Comparison of ENCODE assay signal across 9 mouse cellular contexts in the genomic region with DNA sequence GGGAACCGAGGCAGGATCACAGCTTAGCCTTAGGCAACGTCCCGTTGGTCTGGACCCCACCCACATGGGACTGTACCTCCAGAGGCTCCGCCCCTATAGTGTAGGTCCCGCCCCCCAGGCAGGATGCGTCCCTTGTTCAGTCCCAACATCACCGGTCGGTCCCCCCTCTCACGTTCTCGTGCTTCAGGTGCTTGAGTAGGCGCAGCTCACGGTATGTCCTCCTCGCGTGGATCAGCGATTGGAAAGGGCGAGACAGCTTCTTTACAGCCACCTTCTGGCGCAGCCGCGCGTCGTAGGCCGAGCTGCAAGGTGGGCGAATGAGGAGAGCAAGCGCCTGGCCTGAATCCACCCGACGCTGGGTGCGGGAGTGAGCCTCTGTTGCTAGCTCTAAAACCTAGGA. TPM values are rescaled to one million over a fixed set of nuclear protein-coding genes. Genes with fewer than 3 reads are reported as not detected.
DNase-seq lines count a peak whose midpoint lies in the region; ATAC-seq and TF ChIP-seq lines count a peak whose summit lies in the region.
"Had no signal": no experiment of that assay in that cellular context is flagged by ENCODE, and none has a peak within 500 bp of the region (broad histone marks: within the 10 kb centered on the region; RNA-seq: fewer than 3 reads in every experiment).

No protein-coding gene starts in this region.

- H3K27ac ChIP-seq in ES-E14 (ENCODE audit: insufficient read depth, low read depth, low read length, poor library complexity, severe bottlenecking) = no peak overlapping the region
- H3K27ac ChIP-seq in embryonic facial prominence, embryonic 12.5 days = no peak overlapping the region
- H3K27ac ChIP-seq in hindbrain, embryonic 13.5 days = peak overlapping the region; percentile 88

- 0 out of 2 replicates have a peak overlapping the region, but pooled peaks have one; percentile 1 for H3K9ac ChIP-seq in ES-E14 (ENCODE audit: insufficient read depth, low read depth, low read length, poor library complexity, severe bottlenecking)
- peak overlapping the region; percentile 41 for H3K9ac ChIP-seq in embryonic facial prominence, embryonic 12.5 days
- H3K9ac ChIP-seq in hindbrain, embryonic 13.5 days = peak overlapping the region; percentile 93

- no peaks in the 10 kb centered on the region for H3K9me3 ChIP-seq in ES-E14 (ENCODE audit: control insufficient read depth, insufficient read depth, low read depth, low read length)
- no peaks in the 10 kb centered on the region for H3K9me3 ChIP-seq in embryonic facial prominence, embryonic 12.5 days
- no peaks in the 10 kb centered on the region for H3K9me3 ChIP-seq in hindbrain, embryonic 13.5 days

- H3K4me2 ChIP-seq in embryonic facial prominence, embryonic 12.5 days (replicated peaks) = peak overlapping the region; percentile 95
- peak overlapping the region; percentile 75 for H3K4me2 ChIP-seq in hindbrain, embryonic 13.5 days

- 2% methylated on average over 27 of the region's 27 CpGs for WGBS in embryonic facial prominence, embryonic 12.5 days
- WGBS in hindbrain, embryonic 13.5 days = 4% methylated on average over 27 of the region's 27 CpGs

- ATAC-seq in embryonic facial prominence, embryonic 12.5 days (ENCODE audit: insufficient number of reproducible peaks, insufficient read depth, low FRiP score, low TSS enrichment) = no peak
- peak; percentile 29 for ATAC-seq in hindbrain, embryonic 13.5 days (ENCODE audit: low FRiP score)
- ATAC-seq in megakaryocyte-erythroid progenitor cell, adult 5-6 weeks (replicated peaks; ENCODE audit: low FRiP score, low TSS enrichment, poor library complexity, severe bottlenecking) = 0 out of 2 replicates have a peak, but pooled peaks have one; percentile 25

- in situ Hi-C loops in ES-E14 (cut with MboI; ENCODE audit: low sequenced_read_pairs in 2 of 2, unreplicated experiment in 2 of 2) = no loop called here

- peaks cover 0 to 26% of the 10 kb centered on the region in 2 experiments; a peak in 3 of 4 replicates for H3K4me1 ChIP-seq in ES-E14 (ENCODE audit: control insufficient read depth in 2 of 2, insufficient read depth in 2 of 2, low read length in 2 of 2, poor library complexity in 1 of 2)
- H3K4me1 ChIP-seq in embryonic facial prominence, embryonic 12.5 days = peaks cover 25% of the 10 kb centered on the region
- H3K4me1 ChIP-seq in hindbrain, embryonic 13.5 days (replicated peaks) = peaks cover 47% of the 10 kb centered on the region

- intact Hi-C loops in left cerebral cortex, postnatal 14 days (cut with DNase I) = no loop called here

- H3K4me3 ChIP-seq in ES-E14 (ENCODE audit: insufficient read depth in 1 of 2, low read depth in 1 of 2, low read length in 2 of 2, poor library complexity in 1 of 2, severe bottlenecking in 1 of 2) = peak overlapping the region; percentile 45 to 65
- peak overlapping the region; percentile 26 for H3K4me3 ChIP-seq in embryonic facial prominence, embryonic 12.5 days
- H3K4me3 ChIP-seq in hindbrain, embryonic 13.5 days = peak overlapping the region; percentile 75
- H3K4me3 ChIP-seq: myocyte had no signal

- DNase-seq in A20 (ENCODE audit: low read depth, low spot score) (peak; percentile 72), ES-E14 (ENCODE audit: low read depth, low spot score) (peak; percentile 73), MN1 (ENCODE audit: low spot score) (no peak)
- DNase-seq in left cerebral cortex, postnatal 14 days (ENCODE audit: low spot score in 2 of 2) = peak; percentile 67 to 73
- peak; percentile 75 to 78 for DNase-seq in spleen, postnatal 36 days (ENCODE audit: low spot score in 2 of 2)

- H3K36me3 ChIP-seq in ES-E14 (ENCODE audit: control insufficient read depth, insufficient read depth, low read length, poor library complexity, severe bottlenecking) = peaks cover 4% of the 10 kb centered on the region; the same call in 1 of the 2 replicates
- no peaks in the 10 kb centered on the region for H3K36me3 ChIP-seq in embryonic facial prominence, embryonic 12.5 days
- peaks cover 35% of the 10 kb centered on the region for H3K36me3 ChIP-seq in hindbrain, embryonic 13.5 days

- H3K27me3 ChIP-seq in embryonic facial prominence, embryonic 12.5 days = peaks cover 73% of the 10 kb centered on the region
- H3K27me3 ChIP-seq in hindbrain, embryonic 13.5 days = peaks cover 5% of the 10 kb centered on the region

TF ChIP-seq in ES-E14, 5 proteins besides CTCF, POLR2A, EP300 and RAD21:
- no peak for TF ChIP-seq CHD2 (IDR thresholded peaks at IDR 0.05; ENCODE audit: low read depth, low read length)
- TF ChIP-seq ZNF384 (IDR thresholded peaks at IDR 0.05; ENCODE audit: low read depth, low read length) = no peak
- no peak for TF ChIP-seq MAFK (IDR thresholded peaks at IDR 0.05; ENCODE audit: insufficient read depth, low read depth, low read length)
- no peak for TF ChIP-seq ZC3H11A (IDR thresholded peaks at IDR 0.05; ENCODE audit: borderline replicate concordance, low read depth, low read length)
- TF ChIP-seq HCFC1 (IDR thresholded peaks at IDR 0.05; ENCODE audit: borderline replicate concordance, insufficient read depth, low read length) = no peak

RNA-seq across cellular contexts. Expression of a gene that starts 2.9 kb away (rescaled TPM):
- 6.6 and 12.7 TPM in 2 replicates for total RNA-seq in ES-E14 (2012; rRNA removed)
- 14.0 and 16.4 TPM in 2 replicates for polyA plus RNA-seq in embryonic facial prominence, embryonic 12.5 days (2016; fragmentation: Nextera tagmentation; extraction: Ambion mirVana)
- polyA plus RNA-seq in hindbrain, embryonic 13.5 days (2015; fragmentation: Nextera tagmentation; extraction: Ambion mirVana) = 36.1 and 36.5 TPM in 2 replicates
- 10 to 100 TPM; 35.2 to 39.7 TPM for total RNA-seq in left cerebral cortex, postnatal 14 days (2021)
- 0.11 TPM in 1 of 2 replicates, not detected in the other for total RNA-seq in megakaryocyte-erythroid progenitor cell, adult 5-6 weeks (2014; fragmentation: Nextera tagmentation)
- 0.27 and 3.5 TPM in 2 replicates for total RNA-seq in megakaryocyte-erythroid progenitor cell, adult 5-6 weeks (2017)

RNA-seq across cellular contexts. Expression of a gene that starts 6.0 kb away (rescaled TPM):
- total RNA-seq in ES-E14 (2012; rRNA removed) = 8.1 and 10.6 TPM in 2 replicates
- 7.5 and 7.6 TPM in 2 replicates for polyA plus RNA-seq in embryonic facial prominence, embryonic 12.5 days (2016; fragmentation: Nextera tagmentation; extraction: Ambion mirVana)
- 5.9 and 7.1 TPM in 2 replicates for polyA plus RNA-seq in hindbrain, embryonic 13.5 days (2015; fragmentation: Nextera tagmentation; extraction: Ambion mirVana)
- 1 to 10 TPM; 6.7 to 8.2 TPM for total RNA-seq in left cerebral cortex, postnatal 14 days (2021)
- not detected in 2 replicates for total RNA-seq in megakaryocyte-erythroid progenitor cell, adult 5-6 weeks (2014; fragmentation: Nextera tagmentation)
- total RNA-seq in megakaryocyte-erythroid progenitor cell, adult 5-6 weeks (2017) = 2.1 TPM in 1 of 2 replicates, not detected in the other

RNA-seq across cellular contexts. Expression of a gene that starts 18.0 kb away (rescaled TPM):
- 7.4 and 11.4 TPM in 2 replicates for total RNA-seq in ES-E14 (2012; rRNA removed)
- polyA plus RNA-seq in embryonic facial prominence, embryonic 12.5 days (2016; fragmentation: Nextera tagmentation; extraction: Ambion mirVana) = 20.1 and 21.6 TPM in 2 replicates
- 24.3 and 24.5 TPM in 2 replicates for polyA plus RNA-seq in hindbrain, embryonic 13.5 days (2015; fragmentation: Nextera tagmentation; extraction: Ambion mirVana)
- total RNA-seq in left cerebral cortex, postnatal 14 days (2021) = 10 to 100 TPM; 12.3 to 13.3 TPM
- total RNA-seq in megakaryocyte-erythroid progenitor cell, adult 5-6 weeks (2014; fragmentation: Nextera tagmentation) = 25.6 and 32.8 TPM in 2 replicates
- total RNA-seq in megakaryocyte-erythroid progenitor cell, adult 5-6 weeks (2017) = 15.6 and 20.1 TPM in 2 replicates

RNA-seq across cellular contexts. Expression of a gene that starts 23.6 kb away (rescaled TPM):
- 37.3 and 45.0 TPM in 2 replicates for total RNA-seq in ES-E14 (2012; rRNA removed)
- 20.7 and 23.8 TPM in 2 replicates for polyA plus RNA-seq in embryonic facial prominence, embryonic 12.5 days (2016; fragmentation: Nextera tagmentation; extraction: Ambion mirVana)
- polyA plus RNA-seq in hindbrain, embryonic 13.5 days (2015; fragmentation: Nextera tagmentation; extraction: Ambion mirVana) = 17.5 and 18.9 TPM in 2 replicates
- total RNA-seq in left cerebral cortex, postnatal 14 days (2021) = 10 to 100 TPM; 27.6 to 32.6 TPM
- 34.1 and 39.1 TPM in 2 replicates for total RNA-seq in megakaryocyte-erythroid progenitor cell, adult 5-6 weeks (2014; fragmentation: Nextera tagmentation)
- 14.7 and 22.4 TPM in 2 replicates for total RNA-seq in megakaryocyte-erythroid progenitor cell, adult 5-6 weeks (2017)

RNA-seq across cellular contexts. Expression of a gene that starts 34.1 kb away (rescaled TPM):
- 116 and 178 TPM in 2 replicates for total RNA-seq in ES-E14 (2012; rRNA removed)
- polyA plus RNA-seq in embryonic facial prominence, embryonic 12.5 days (2016; fragmentation: Nextera tagmentation; extraction: Ambion mirVana) = 169 and 182 TPM in 2 replicates
- 99.2 and 104 TPM in 2 replicates for polyA plus RNA-seq in hindbrain, embryonic 13.5 days (2015; fragmentation: Nextera tagmentation; extraction: Ambion mirVana)
- 10 to 100 TPM; 50.7 to 52.0 TPM for total RNA-seq in left cerebral cortex, postnatal 14 days (2021)
- 2.3 and 3.6 TPM in 2 replicates for total RNA-seq in megakaryocyte-erythroid progenitor cell, adult 5-6 weeks (2014; fragmentation: Nextera tagmentation)
- 0.34 and 1.7 TPM in 2 replicates for total RNA-seq in megakaryocyte-erythroid progenitor cell, adult 5-6 weeks (2017)

Comparison
In these comparisons a context has a peak if more than half of its experiments do, and no peak if none do; other contexts are left out.
1. H3K9ac ChIP-seq: peak in every context shown above with its lines; median percentile 93 in hindbrain, embryonic 13.5 days; 41 in embryonic facial prominence, embryonic 12.5 days; 1 in ES-E14.